Mouse (Mus musculus): ENCODE data around the gene Map2k1. TPM values are rescaled to one million over a fixed set of nuclear protein-coding genes. Genes with fewer than 3 reads are reported as not detected.
"Not testable (repeated sequence)": the region's sequence is repeated elsewhere in the genome, so short reads cannot be mapped to it uniquely, and the experiment has no call there.

The Map2k1 gene
- total RNA-seq, 2 experiments from 2014 or later, result 354 to 355 TPM

DNA sequence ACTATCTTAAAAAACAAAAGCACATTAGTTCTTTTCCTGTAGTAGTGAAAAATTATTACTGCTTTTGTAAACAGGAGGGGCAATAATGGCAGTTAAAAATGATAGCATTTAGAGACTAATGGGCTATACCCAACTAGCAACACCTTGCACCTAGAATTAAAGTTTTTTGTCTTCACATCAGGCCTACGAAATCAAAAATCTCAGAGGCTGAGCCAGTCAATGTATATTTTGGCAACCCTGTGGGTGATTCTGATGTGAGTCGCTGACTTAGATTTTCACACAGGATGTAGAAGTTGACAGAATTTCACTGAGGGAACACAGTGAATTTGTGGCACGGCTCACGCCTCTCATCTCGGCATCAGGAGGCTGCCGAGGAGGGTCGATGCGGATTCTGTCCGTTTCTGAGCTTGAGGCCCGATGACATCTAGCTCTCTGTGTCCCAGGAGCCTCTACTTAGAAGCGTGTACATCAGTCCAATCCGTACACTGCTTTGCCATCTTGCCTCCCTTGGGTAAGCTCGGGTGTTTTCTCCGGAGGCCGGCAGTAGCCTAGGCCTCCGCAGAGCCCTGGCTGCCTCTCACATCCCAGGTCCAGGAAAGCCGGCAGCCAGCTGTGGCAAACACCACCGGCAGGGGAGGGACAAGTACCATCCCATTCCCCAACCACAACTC, 81.2 kb downstream of the Map2k1 start:
- DNase-seq (ENCODE audit: low spot score in 2 of 2), result no peak

DNA sequence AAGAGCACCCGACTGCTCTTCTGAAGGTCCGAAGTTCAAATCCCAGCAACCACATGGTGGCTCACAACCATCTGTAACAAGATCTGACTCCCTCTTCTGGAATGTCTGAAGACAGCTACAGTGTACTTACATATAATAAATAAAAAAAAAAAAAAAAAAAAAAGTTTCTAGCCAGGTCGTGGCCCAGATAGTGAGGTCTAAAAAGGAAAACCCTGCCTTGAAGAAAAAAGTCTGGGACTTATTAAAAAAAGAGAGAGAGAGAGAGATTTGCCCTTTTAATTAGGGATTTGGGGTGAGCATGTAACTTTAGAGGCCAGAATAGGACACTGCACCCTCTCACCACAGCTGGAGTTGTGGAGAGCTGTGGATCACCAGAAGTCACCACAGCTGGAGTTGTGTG, 83.5 kb downstream of the Map2k1 start:
- not testable (repeated sequence) for DNase-seq (ENCODE audit: low spot score in 2 of 2)

GRCm38 (mm10) chr9:64160471-64160870, 93.0 kb downstream of the Map2k1 start:
- no peak for DNase-seq (ENCODE audit: low spot score in 2 of 2)

GRCm38 (mm10) chr9:64156641-64157040, 96.8 kb downstream of the Map2k1 start:
- no peak for DNase-seq (ENCODE audit: low spot score in 2 of 2)

- no peak for DNase-seq (ENCODE audit: low spot score in 2 of 2)
Measured at GRCm38 (mm10) chr9:64139879-64140278, 113.6 kb downstream of the Map2k1 start.

DNA sequence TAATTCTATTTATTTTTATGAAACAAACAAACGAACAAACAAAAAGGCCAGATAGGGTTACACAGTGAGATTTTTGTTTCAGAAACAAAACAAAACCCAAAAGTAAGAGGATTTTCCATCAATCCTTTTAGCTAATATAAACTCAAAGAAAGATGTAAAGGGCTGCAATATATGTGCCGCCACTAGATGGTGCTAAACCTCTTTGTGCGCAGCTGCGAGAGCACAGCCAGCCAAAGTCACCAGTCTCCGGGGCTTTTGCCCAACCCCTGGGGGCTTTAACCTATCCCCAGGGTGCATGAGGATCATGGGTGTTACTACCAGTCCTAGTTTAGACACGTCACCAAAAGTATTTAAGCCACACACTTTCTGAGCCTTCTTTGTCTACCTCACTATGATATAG, 114.5 kb downstream of the Map2k1 start:
- DNase-seq (ENCODE audit: low spot score in 2 of 2), result peak; percentile 14 to 75

Small RNAs within 50 kb of the gene (microRNA-seq; reads per million reads assigned to microRNA genes)
- 0 reads per million in 2 experiments for gene Gm24106

Other genes starting within 250 kb of the Map2k1 start
- gene Smad6, start 231.6 kb downstream of the Map2k1 start, total RNA-seq (2021), result 1 to 10 TPM; 1.3 to 2.5 TPM
- gene Lctl, start 136.5 kb downstream of the Map2k1 start, total RNA-seq (2021), result not detected
- 1 to 10 TPM; 2.2 to 3.1 TPM for gene Zwilch, start 80.5 kb downstream of the Map2k1 start, total RNA-seq (2021)
- 100 to 1,000 TPM; 658 to 671 TPM for gene Rpl4, start 80.3 kb downstream of the Map2k1 start, total RNA-seq (2021)
- 10 to 100 TPM; 15.6 to 19.6 TPM for gene Snapc5, start 74.4 kb downstream of the Map2k1 start, total RNA-seq (2021)
- gene Uchl4, start 18.4 kb downstream of the Map2k1 start, total RNA-seq (2021), result 1 to 10 TPM; 2.4 to 2.9 TPM
- 10 to 100 TPM; 11.8 to 15.2 TPM for gene Tipin, start 27.9 kb upstream of the Map2k1 start, total RNA-seq (2021)
- gene Dis3l, start 87.7 kb upstream of the Map2k1 start, total RNA-seq (2021), result 10 to 100 TPM; 26.3 to 30.0 TPM
- 10 to 100 TPM; 12.7 to 14.3 TPM for gene Megf11, start 132.0 kb upstream of the Map2k1 start, total RNA-seq (2021)